Mouse (Mus musculus): ENCODE results near the gene C1qtnf2.
A peak's percentile ranks its signal among the peaks of the same experiment; 100 is the strongest.

C1qtnf2 gene

DNA sequence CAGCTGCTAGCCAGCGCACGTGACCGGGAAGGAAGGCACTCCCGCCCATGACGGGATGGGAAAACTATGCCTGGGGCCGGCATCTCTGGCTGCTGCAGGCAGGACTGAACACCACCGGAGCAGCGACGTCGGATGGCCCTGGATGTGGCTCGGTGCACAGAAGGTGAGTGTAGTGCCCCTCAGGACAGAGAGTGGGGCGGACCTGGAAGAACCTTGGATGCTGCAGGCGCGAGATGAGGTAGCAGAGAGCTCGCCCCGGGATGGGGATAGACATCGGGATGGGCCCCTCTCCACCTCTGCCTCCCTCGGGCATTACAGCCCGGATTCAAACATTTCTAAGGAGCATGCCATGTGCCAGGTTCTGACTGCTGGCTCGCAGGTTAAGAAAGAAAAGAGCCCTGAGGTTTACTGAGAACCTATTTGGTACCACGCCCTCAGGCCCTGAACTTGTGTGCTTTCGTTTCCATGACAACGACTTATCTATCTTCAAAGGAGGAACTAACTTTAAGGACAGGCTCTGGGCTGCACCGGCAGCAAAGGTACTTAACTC, at the start of gene C1qtnf2:
C1qtnf2 (plus strand) TSS at position 52 of the 550 bp plus-strand sequence.
- no peak for DNase-seq (ENCODE audit: low read depth, low spot score)

DNA sequence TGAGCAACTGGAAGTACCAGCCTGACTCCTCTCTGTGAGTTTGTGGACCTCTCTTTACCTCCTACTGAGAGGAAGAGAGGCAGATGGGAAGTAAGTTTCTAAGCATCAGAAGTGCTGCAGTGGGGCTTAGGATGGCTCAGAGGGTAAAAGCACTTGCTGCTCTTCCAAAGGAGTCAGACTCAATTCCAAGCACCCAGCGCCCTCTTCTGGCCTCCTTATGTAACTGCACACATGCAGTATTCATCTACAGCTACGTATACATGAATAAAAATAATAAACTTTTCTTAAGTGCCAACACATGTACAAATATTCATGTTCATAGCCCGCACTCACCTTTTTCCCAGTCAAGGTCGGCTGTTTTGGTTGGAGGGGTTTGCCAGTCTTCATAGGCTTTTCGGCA, 49.7 kb upstream of the C1qtnf2 start:
- peak; percentile 19 for DNase-seq (ENCODE audit: low read depth, low spot score)

DNA sequence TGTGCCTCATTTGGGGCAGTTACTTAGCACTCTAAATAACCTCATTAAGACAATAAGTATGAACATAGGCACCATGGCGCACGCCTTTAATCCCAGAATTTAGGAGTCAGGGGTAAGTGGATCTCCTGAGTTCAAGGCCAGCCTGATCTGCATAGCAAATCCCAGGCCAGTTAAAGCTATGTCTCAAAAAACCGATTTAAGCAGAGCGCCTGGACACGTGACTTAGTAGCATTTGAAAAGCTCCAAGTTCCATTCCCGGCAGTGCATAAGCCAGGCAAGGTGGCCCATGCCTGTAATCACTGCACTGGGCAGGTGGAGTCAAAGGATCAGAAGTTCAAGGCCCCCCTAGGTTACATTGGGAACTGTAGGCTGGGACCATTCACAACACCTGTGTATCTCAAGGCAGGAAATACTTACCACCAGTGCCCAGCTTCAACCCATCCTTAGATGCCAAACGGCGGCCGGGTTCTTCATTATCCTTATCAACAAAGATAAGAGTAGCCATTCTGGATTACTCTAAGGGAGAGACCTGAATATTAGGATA, 48.8 kb upstream of the C1qtnf2 start:
- DNase-seq (ENCODE audit: low read depth, low spot score): no peak

DNA sequence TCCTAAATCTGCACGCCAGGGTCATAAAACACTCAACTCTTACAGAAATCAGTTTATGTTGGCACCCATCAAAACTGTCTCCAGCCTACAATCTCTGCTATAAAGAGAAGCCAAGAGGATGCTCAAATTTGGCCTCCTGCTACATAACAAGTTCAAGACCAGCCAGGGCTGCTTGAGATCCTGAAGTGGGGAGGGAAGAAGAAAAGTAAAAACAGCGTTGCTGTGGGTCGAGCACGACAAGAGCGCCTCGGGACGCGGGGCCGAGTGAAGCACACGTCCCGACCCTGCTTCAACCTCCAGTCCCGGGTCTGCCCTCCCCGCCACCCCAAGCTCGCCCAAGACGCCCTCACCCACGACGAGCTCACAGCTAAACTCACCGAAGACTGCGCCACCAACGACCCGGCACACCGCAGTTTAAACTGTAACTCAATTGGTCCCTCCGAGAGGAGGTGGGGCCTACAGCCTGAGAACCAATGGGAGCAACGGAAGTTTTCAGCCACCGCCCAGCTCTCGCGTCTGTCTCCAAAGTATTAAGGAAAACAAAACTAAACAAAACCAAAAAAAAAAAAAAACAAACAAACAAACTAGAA, 48.2 kb upstream of the C1qtnf2 start, which contains the start of gene Pttg1:
Pttg1 (minus strand) TSS at position 428 of the 590 bp plus-strand sequence.
- peak; percentile 94 for DNase-seq (ENCODE audit: low read depth, low spot score)

DNA sequence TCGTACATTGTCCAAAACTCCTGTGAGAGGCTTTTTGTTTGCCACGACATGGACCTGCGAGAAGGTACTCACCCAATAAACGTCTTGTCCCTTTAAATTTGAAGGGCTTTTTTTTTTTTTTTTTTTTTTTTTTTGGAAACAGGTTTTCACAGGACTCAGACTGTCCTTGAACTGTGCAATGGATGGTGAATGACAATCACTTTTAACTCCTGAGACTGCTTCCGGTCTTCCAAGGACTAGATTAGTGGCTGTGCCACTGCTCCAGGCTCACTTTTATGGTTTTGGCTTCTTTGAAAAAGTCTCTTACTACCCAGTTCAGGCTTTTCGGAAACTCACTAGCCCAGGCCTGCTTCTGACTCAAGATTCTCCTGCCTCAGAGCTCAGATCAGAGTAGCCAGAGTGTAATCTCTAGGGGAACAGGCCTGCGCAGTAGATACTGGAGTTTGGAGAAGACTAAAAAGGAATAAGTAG, 47.6 kb upstream of the C1qtnf2 start:
- peak; percentile 48 for DNase-seq (ENCODE audit: low read depth, low spot score)

DNA sequence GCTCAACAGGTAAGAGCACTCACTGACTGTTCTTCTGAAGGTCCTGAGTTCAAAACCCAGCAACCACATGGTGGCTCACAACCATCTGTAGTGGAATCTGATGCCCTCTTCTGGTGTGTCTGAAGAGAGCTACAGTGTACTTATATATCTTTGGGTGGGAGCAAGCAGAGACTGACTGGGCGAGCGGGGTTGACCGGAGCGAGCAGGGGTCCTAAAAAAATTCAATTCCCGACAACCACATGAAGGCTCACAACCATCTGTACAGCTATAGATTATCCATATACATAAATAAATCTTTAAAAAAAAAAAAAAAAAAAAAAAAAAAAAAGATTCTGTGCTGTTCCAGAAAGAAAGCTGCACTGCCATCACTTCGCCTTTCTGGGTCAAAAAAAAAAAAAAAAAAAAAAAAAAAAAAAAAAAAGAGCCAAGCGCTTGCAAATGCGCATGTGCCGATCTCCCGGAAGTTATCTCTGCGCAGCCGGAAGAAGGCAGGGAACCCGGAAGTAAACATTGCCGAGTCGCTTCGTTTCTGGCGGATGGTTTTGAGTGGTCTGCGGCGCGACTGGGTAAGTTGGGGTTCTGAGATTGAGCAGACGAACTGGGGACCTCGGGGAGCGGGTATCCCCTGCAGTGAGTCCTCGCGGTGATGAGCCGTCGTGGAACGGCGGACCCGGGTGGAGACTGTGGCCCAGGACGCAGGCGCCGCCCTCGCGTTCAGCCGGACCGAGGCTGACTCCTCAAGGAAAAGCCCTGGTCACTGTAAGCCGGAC, 40.6 kb upstream of the C1qtnf2 start, which contains the start of gene Slu7:
Slu7 (plus strand) TSS at position 491 of the 770 bp plus-strand sequence.
- DNase-seq (ENCODE audit: low read depth, low spot score): peak; percentile 83

DNA sequence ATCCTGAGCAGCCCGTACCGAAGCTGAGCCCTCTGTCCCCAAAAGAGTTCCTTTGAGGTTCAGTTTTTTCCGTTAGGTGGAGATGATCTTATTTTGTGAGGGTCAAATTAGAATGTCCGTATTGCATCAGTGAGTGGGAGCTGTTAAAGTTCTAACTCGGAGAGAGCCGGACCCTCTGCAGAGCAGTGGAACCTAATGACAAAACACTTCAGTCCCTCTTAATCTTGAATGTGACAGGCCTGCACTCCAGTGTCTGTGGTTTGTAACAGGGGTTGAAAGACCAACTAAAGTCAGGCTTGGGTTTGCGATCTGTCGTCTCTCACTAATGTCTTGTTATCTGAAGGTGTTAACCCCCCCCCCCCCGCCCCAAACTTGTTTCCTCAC, 40.1 kb upstream of the C1qtnf2 start:
- DNase-seq (ENCODE audit: low read depth, low spot score): no peak

DNA sequence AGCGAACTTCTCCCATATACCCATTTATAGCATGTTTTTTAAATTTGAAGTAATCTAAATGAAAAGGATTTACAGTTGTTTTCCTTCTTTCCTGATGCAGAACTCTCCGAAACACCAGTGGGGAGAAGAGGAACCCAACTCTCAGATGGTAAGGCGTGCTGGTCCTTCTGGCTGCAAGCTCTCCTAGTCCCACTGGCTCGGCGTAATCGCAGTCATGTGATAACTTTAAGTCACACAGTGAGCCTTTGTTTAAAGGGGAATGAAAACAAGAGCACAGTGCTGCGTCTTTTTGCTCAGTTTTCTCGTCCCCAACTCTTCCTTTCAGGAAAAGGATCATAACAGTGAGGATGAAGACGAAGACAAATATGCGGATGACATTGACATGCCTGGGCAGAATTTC, 33.0 kb upstream of the C1qtnf2 start:
- no peak for DNase-seq (ENCODE audit: low read depth, low spot score)

DNA sequence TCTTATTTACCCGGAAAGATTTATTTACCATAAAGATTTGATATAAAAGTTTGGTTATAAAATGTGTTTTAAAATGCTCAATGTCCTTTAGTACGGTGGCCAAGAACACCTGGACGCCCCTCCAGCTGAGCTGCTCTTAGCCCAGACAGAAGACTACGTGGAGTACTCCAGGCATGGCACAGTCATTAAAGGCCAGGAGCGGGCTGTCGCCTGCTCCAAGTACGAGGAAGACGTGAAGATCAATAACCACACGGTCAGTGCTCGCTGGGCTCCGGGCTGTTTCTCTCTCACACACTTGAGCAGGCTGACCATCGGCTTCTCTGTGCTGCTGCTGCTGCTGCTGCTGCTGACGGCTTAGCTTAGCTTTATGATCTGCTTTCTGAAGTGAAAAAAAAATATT, 30.9 kb upstream of the C1qtnf2 start:
- DNase-seq (ENCODE audit: low read depth, low spot score): no peak

DNA sequence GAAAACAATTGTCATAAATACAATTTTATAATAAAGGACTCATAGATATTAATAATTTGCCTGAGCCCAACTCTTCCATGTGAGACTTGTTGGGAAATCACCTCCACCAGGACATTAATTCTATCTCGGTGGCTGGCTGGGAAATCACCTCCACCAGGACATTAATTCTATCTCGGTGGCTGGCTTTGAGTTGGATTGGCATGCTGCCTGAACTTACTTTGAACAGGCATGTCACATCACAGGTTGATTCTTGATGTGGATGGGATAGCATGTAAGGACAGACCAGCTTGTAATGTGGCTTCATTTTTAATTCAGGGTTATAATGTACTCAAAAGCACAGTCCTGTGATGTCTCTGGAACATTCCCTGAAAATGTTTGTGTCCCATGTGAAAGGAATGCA, 24.2 kb upstream of the C1qtnf2 start:
- DNase-seq (ENCODE audit: low read depth, low spot score): no peak

DNA sequence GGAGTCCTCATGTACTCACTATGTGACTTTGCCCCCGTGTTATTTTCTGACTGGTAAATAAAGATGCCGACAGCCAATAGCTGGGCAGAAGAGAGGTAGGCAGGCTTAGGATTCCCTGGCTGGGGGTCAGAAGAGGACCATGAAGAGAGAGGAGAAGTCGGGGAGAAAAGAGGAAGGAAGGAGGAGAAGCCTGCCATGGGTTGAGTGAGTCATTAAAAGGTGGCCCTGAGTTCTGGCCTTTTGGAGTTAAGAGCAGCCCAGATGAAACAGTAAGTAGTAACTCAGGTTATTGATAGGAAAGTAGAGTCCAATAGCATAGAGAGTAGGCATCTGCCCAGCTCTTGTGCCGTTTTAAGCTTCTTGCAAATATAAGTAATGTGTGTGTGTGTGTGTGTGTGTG, 22.8 kb upstream of the C1qtnf2 start:
- DNase-seq (ENCODE audit: low read depth, low spot score): no peak

DNA sequence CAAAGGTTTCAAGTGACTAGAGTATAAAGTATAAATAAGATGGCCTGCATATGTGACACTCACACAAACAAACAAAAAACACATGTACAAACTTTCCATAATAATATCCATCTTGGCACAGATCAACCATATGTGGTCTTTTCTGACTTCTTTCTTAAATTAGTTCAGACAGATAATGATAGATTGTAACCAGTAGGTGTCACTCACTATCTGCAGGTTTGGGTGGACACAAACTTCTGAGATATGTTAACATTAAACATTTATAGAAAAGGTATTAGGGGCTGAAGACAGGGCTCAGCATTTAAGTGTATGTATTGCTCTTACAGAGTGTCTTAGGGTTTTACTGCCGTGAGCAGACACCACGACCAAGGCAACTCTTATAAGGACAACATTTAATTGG, 21.8 kb upstream of the C1qtnf2 start:
- DNase-seq (ENCODE audit: low read depth, low spot score): no peak

DNA sequence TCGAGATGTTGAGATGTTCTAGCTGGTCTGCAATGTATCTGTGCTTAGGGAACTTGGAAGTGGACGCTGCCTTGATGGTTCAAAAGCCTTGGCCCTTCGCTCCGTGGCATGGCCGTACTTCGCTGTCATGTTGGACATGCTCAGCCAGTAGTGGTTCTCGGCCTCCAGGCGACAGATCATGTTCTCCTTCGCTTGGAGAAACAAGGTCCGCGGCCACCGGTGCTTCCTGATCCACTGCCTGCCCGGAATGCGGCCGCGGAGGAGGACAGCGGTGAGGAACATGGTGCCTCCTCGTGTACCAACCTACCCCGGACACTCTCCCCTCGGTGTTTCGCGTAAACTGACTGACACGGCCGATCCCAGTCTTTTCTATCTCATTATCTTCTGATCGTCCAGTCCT, 10.9 kb upstream of the C1qtnf2 start:
- no peak for DNase-seq (ENCODE audit: low read depth, low spot score)

DNA sequence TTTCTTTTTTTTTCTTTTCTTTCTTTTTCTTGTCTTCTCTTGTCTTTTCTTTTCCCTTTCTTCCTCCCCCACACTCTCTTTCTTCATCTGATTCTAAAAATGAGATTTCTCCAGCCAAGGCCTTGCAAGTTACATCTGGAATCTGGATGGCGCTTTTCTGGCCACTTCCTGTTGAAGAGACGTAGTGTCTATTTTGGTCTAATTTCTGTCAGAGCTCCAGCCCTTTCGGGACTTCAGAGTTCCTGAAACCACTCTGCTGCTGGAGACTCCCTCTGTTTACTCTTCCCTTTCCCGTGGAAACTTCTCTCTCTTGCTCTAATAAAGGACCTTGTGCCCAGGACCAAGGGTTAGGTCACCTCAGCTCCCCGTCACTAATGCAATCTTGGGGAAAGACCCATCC, 4.0 kb upstream of the C1qtnf2 start:
- no peak for DNase-seq (ENCODE audit: low read depth, low spot score)

DNA sequence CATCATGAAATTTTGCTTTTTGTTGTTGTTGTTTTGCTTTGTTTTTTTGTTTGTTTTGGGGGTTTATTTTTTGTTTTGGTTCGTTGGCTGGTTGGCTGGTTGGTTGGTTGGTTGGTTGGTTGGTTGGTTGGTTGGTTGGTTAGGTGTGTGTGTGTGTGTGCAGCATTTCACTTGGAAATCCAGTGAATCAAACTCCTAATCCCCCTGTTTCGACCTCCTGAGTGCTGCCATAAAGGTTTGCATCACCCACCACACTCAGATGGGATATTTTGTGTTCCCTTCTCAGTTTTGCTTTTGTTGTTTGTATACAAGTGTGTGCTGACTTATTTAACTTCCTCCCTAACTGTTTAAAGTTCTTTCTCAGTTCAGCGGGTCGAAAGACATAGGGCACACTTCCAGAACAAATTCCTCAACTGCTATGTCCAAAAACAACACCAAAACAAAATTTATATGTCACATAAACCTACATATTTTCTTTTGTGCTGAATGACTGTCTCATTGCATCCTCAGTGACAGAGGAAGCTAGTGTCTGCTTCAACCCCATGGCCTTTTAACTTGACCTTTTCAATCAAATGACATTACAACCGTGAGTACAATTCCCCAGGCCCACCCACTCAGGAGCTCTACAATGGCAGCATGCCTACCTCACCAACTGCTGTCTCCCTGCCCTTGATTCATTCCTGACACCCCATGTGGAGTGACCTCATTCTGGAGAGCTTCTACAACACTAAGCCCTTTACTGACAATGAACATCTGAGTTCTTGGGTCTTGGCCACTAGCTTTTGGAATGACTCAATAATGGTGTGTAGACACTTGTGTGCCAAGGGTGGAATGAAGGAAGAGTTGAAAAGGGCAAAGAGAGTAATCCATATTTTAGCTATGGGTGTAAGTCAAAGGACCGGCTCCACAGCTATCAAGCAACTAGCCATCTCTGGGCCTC, 2.9 kb upstream of the C1qtnf2 start:
- DNase-seq (ENCODE audit: low read depth, low spot score): no peak

DNA sequence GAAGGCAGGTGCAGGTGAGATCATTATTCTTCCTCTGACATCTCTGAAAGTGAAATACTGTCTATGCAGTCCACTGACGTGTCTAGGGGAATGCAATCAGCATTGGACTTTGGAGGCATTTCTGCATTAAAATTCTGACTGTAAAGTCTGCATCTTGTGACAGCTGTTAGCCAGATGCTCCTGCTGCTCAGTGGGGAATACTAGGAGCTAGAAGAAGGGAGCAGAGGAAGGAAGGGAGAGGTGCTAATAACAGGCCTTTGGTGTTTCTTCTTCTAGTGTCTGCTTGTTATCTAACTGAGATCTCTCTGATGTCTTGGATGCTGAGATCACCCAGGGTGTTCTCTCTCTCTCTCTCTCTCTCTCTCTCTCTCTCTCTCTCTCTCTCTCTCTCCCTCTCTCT, 961 bp upstream of the C1qtnf2 start:
- DNase-seq (ENCODE audit: low read depth, low spot score): no peak

DNA sequence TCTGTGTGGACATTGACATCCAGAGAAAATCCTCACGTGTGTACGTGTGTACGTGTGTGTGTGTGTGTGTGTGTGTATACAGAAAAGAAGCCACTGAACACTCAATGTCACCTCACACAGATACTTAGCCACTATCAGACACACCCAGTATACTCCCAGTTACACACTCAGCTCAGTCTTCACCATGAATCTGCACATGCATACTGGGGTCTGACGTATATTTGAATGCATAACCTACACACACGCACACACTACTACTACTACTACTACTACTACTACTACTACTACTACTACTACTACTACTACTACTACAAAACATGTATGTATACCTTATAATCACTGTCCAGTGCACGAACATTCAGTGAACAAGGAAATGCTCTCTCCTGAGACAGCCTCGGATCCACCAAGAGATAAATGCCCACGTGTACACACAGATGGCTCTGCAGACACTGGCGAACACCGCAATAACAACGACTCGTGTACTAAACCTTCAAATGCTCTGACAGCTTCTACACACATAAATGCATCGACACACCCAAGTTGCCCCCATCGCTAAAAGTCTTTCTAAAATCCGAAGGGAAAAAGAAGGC, 346 bp upstream of the C1qtnf2 start:
- no peak for DNase-seq (ENCODE audit: low read depth, low spot score)

DNA sequence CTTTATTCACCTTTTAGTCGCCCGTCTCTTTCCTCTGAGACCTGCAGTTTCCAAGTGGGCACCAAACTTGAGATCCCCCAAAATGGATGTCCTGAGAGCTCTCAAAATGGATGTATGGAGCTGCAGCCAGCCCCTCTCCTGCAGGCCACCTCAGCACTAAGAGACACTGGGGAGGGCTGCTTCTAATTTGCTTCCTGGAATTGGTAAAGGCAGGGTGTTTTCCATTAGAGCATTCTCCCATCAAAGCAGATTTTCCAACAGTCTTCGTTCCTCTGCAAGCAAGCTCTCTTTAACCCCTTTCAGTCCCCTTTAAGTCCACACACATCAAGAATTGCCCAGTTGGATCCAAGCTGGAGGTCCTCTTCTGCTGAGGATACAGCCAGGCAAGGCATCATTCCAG, 5.3 kb downstream of the C1qtnf2 start:
- DNase-seq (ENCODE audit: low read depth, low spot score): no peak

DNA sequence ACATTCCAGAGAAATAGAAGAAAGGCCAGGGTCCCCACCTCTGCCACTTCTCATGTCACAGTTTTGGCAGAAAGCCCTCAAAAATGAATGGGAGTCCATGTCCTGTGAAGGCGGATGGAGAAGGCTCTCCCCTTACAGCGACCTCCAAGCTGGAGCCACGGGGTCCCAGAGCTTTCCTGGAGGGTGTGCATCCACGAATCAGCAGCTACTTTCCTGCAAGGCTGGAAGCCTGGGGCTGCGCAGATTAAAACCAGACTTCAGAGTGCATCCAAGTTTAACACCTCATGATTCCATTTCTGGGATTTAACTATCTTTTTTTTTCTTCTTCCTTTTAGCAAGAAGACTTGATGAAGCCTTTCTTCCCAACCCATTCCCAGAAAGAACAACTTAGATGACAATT, 6.5 kb downstream of the C1qtnf2 start:
- no peak for DNase-seq (ENCODE audit: low read depth, low spot score)

DNA sequence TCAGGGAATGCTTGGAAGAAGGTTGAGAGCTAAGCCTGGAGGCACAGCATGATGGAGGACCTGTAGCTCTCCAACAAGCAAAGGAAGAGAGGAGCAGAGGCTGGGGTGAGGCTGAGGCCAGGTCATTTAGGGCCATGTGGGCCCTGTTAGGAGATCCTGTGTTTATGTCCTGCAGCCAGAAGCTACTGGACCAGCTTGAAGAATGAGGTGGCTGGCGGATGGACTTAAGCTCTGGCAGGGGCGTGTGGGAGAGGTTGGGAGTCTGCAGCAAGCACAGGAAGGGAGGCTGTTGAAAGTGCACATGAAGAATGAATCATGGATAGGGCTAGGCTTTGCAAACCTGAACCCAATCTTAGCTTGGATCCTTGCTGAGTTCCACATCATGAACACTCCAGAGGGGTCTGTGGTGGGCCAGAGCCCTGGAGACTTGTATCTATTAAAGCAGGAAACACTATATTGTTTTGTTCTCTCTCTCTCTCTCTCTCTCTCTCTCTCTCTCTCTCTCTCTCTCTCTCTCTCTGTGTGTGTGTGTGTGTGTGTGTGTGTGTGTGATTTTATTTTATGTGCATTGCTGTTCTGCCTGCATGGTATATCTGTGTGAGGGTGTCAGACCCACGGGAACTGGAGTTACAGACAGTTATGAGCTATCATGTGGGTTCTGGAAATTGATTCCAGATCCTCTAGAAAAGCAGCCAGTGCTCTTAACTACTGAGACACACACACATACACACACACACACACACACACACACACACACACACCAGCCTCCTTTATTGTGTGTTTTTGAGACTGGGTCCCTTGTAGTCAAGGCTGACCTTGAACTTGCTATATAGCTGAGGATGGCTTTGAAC, 7.8 kb downstream of the C1qtnf2 start:
- DNase-seq (ENCODE audit: low read depth, low spot score): no peak

Data from 3T3-L1 (cell line).